Mouse (Mus musculus): ENCODE results near the gene Abca15. TPM values are rescaled to one million over a fixed set of nuclear protein-coding genes. Genes with fewer than 3 reads are reported as not detected.

The Abca15 gene
- polyA plus RNA-seq (2012; rRNA removed): not detected in 2 replicates

GRCm38 (mm10) chr7:120328087-120328793 is at the start of gene Abca15:
TSS of gene Abca15 (plus strand) at chr7:120328670.

GRCm38 (mm10) chr7:120409447-120409846 is 81.0 kb downstream of the Abca15 start, which contains the start of gene Abca16:
TSS of gene Abca16 (plus strand) at chr7:120409647.

Other genes starting within 250 kb of the Abca15 start
- 0.14 and 0.17 TPM in 2 replicates for gene Dnah3, start 233.4 kb upstream of the Abca15 start, polyA plus RNA-seq (2012; rRNA removed)
- 5.0 and 8.3 TPM in 2 replicates for gene Tmem159, start 226.3 kb upstream of the Abca15 start, polyA plus RNA-seq (2012; rRNA removed)
- gene Zp2, start 183.4 kb upstream of the Abca15 start, polyA plus RNA-seq (2012; rRNA removed): 0.02 and 0.19 TPM in 2 replicates
- gene Anks4b, start 154.8 kb upstream of the Abca15 start, polyA plus RNA-seq (2012; rRNA removed): 0.02 and 0.03 TPM in 2 replicates
- gene Crym, start 126.6 kb upstream of the Abca15 start, polyA plus RNA-seq (2012; rRNA removed): 17.0 and 30.3 TPM in 2 replicates
- not detected in 2 replicates for gene Abca14, start 124.7 kb upstream of the Abca15 start, polyA plus RNA-seq (2012; rRNA removed)
- not detected in 2 replicates for gene Abca16, start 81.0 kb downstream of the Abca15 start, polyA plus RNA-seq (2012; rRNA removed)